Mouse (Mus musculus): ENCODE data around the gene Cdkn2d.

DNA sequence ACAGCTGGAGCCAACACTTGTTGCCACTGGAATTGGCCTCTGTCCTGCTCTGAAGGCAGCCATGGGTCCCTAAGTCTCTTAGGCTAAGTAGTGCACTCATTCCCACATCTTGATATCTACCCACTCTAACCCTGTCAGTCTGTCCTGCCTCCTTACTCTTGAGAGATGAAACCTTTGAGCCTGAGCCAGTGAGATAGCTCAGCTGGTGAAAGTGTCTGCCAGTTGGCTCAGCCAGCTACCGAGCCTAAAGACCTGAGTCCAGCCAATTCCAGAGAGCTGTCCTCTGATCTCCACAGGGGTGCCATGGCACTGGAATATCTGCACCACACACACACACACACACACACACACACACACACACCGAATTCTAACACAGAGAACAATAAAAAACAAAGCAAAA, 40.7 kb downstream of the Cdkn2d start:
- TF ChIP-seq GATA1 (IDR thresholded peaks at IDR 0.05; ENCODE audit: low read length) = no peak
- TF ChIP-seq TAL1 (IDR thresholded peaks at IDR 0.05; ENCODE audit: low read length) = no peak
